Mouse (Mus musculus): ENCODE measurements around the gene Pip4k2c.

DNA sequence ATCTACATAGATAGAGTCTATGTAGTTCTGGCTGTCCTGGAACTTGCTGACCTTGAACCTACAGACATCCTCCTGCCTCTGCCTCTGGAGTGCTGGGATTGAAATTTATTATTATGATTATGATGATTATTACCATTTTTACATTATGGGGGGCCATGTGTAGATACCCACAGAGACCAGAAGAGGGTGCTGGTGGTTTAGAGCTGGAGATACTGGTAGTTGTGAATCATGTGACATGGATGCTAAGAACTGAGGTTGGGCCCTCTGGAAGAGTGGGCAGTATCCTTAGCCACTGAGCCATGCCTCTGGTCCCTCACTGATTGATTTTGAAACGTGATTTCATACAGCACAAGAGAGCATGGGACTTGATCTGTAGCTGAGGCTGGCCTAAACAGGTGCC is 24.9 kb downstream of the Pip4k2c start:
- TF ChIP-seq TAL1 (IDR thresholded peaks at IDR 0.05; ENCODE audit: low read length) (no peak), GATA1 (IDR thresholded peaks at IDR 0.05; ENCODE audit: low read length) (no peak)
